Mouse (Mus musculus) neural tube, embryonic 14.5 days (tissue): ENCODE data around the gene Lipe. TPM values are rescaled to one million over a fixed set of nuclear protein-coding genes. Genes with fewer than 3 reads are reported as not detected.

Source experiments
- ATAC-seq: fragments of 200-750 bp; cut with Nextera tagmentation; 2 replicates; pipeline ENCODE4 v1.8.0; 2017; ENCODE audit warnings: low read depth, mild to moderate bottlenecking, moderate TSS enrichment, moderate library complexity
- H3K27ac ChIP-seq: fragments of 300-500 bp; sonication (generic); 2 replicates; pipeline ENCODE4 v1.5.1; 2014; ENCODE audit warnings: low read depth, mild to moderate bottlenecking, control low read depth, low read length, moderate library complexity, mixed read lengths
- H3K27me3 ChIP-seq: fragments of 300-500 bp; sonication (generic); 2 replicates; pipeline ENCODE4 v1.6.1; 2014; ENCODE audit warnings: low read length; ENCODE audit not compliant: control insufficient read depth, insufficient read depth
- H3K36me3 ChIP-seq: fragments of 300-500 bp; sonication (generic); 2 replicates; pipeline ENCODE4 v1.6.1; 2014; ENCODE audit warnings: low read length, mixed read lengths; ENCODE audit not compliant: control insufficient read depth, insufficient read depth
- H3K4me1 ChIP-seq: fragments of 300-500 bp; sonication (generic); 2 replicates; pipeline ENCODE4 v1.6.1; 2014; ENCODE audit warnings: low read length; ENCODE audit not compliant: control insufficient read depth, insufficient read depth
- H3K4me2 ChIP-seq: fragments of 300-500 bp; sonication (generic); 2 replicates; pipeline ENCODE4 v1.6.1; 2014; ENCODE audit warnings: mild to moderate bottlenecking, low read depth, low read length, control low read depth
- H3K4me3 ChIP-seq: fragments of 300-500 bp; sonication (generic); 2 replicates; pipeline ENCODE4 v1.5.1; 2014; ENCODE audit warnings: low read depth, low read length, control low read depth, mixed read lengths
- H3K9ac ChIP-seq: fragments of 300-500 bp; sonication (generic); replicated peaks from 2 replicates; pipeline ENCODE4 v1.6.1; 2014; ENCODE audit warnings: low read depth, mild to moderate bottlenecking, control low read depth, low read length, mixed read lengths
- H3K9me3 ChIP-seq: fragments of 300-500 bp; sonication (generic); 2 replicates; pipeline ENCODE4 v1.6.1; 2016; ENCODE audit warnings: low read length; ENCODE audit not compliant: control insufficient read depth
- WGBS: fragments of 180-500 bp; shearing (Covaris S2); extraction: QIAGEN DNeasy Blood & Tissue Kit; methylation state at CpG from one replicate; pipeline ENCODE4 v1.1.7; 2014; 5-methylcytosine and 5-hydroxymethylcytosine counted together
- polyA plus RNA-seq: library from polyadenylated mRNA; unstranded; fragments of >200 nt; fragmentation: Nextera tagmentation; extraction: Ambion mirVana; gene quantifications from 2 replicates; pipeline ENCODE4 v1.2.1, GENCODE M21; 2014

Gene Lipe
- 3.5 and 6.5 TPM in 2 replicates for polyA plus RNA-seq

DNA sequence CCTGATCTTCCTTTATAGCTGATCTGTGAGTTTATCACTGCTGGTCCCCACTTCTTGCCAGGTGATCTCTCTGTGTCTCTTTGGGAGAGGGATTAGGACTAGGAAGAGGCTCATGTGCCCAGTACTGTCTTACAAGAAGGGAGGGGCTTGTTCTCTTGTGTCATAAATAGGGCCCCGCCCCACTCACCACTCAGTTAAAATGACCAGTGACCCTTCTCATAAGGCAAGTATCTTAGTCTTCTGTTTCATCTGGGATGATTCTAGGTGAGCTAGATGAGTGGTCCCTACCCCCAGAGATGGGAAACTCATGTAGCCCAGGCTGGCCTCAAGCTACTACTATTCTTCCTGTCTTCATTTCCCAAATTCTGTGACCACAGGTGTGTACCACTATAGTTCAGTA is at the start of gene Lipe:
TSS of gene Lipe (minus strand) at position 101 of the 400 bp plus-strand sequence.
- no peaks in the 10 kb centered on the region for H3K9me3 ChIP-seq
- H3K27ac ChIP-seq = no peak within 1 kb of the TSS
- WGBS = 100% methylated on average over 1 of the region's 1 CpGs
- H3K27me3 ChIP-seq = no peaks in the 10 kb centered on the region
- H3K9ac ChIP-seq = no peak within 1 kb of the TSS
- H3K4me3 ChIP-seq = no peak within 1 kb of the TSS
- H3K4me2 ChIP-seq = no peak within 1 kb of the TSS
- H3K36me3 ChIP-seq = no peaks in the 10 kb centered on the region
- no peak for ATAC-seq
- peaks cover 18% of the 10 kb centered on the region for H3K4me1 ChIP-seq

GRCm38 (mm10) chr7:25440816-25441153 is 42.3 kb upstream of the Lipe start:
- ATAC-seq = no peak
- Histone ChIP-seq H3K36me3 (no peaks in the 10 kb centered on the region), H3K4me3 (no peak overlapping the region), H3K27me3 (no peaks in the 10 kb centered on the region), H3K9me3 (no peaks in the 10 kb centered on the region), H3K27ac (no peak overlapping the region), H3K9ac (no peak overlapping the region), H3K4me2 (no peak overlapping the region), H3K4me1 (no peaks in the 10 kb centered on the region)
- WGBS = 86% methylated on average over 6 of the region's 6 CpGs

GRCm38 (mm10) chr7:25439978-25440815 is 41.7 kb upstream of the Lipe start:
- Histone ChIP-seq H3K4me1 (no peaks in the 10 kb centered on the region), H3K4me3 (no peak overlapping the region), H3K36me3 (no peaks in the 10 kb centered on the region), H3K27me3 (no peaks in the 10 kb centered on the region), H3K9me3 (no peaks in the 10 kb centered on the region), H3K4me2 (no peak overlapping the region), H3K27ac (no peak overlapping the region), H3K9ac (no peak overlapping the region)
- 80% methylated on average over 9 of the region's 9 CpGs for WGBS
- no peak for ATAC-seq

- ATAC-seq = no peak
- no peak overlapping the region for H3K4me2 ChIP-seq
- H3K27ac ChIP-seq = no peak overlapping the region
- no peak overlapping the region for H3K4me3 ChIP-seq
- H3K9me3 ChIP-seq = no peaks in the 10 kb centered on the region
- 84% methylated on average over 8 of the region's 8 CpGs for WGBS
- H3K27me3 ChIP-seq = no peaks in the 10 kb centered on the region
- H3K36me3 ChIP-seq = no peaks in the 10 kb centered on the region
- no peaks in the 10 kb centered on the region for H3K4me1 ChIP-seq
- no peak overlapping the region for H3K9ac ChIP-seq
Observed at GRCm38 (mm10) chr7:25439124-25439822, 40.8 kb upstream of the Lipe start.

DNA sequence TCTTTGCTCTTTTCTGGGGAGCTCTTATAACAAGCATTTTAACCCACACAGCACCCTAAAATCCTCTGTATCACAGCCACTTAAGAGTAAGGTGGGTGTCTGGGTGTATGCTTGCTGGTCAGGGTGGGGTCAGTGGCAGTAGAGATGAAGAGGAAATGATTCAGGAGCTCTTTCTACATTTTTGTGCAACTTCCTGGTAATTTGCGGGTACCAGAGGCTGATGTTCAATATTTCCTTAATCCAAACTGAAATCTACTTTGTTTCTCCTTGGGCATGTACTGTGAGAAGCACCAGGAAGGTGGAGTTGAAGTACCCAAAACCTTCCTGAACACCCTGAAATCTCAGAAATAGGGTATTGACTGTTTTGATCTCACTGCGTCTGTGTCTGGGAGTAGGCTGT is 38.2 kb upstream of the Lipe start:
- ATAC-seq = no peak
- Histone ChIP-seq H3K9me3 (no peaks in the 10 kb centered on the region), H3K4me3 (no peak overlapping the region), H3K27me3 (no peaks in the 10 kb centered on the region), H3K36me3 (no peaks in the 10 kb centered on the region), H3K27ac (no peak overlapping the region), H3K9ac (no peak overlapping the region), H3K4me1 (0 out of 2 replicates have a peak, but pooled peaks cover 5% of the 10 kb centered on the region), H3K4me2 (no peak overlapping the region)
- WGBS = 88% methylated on average over 2 of the region's 2 CpGs

- no peak overlapping the region for H3K9ac ChIP-seq
- ATAC-seq = no peak
- 77% methylated on average over 6 of the region's 6 CpGs for WGBS
Observed at GRCm38 (mm10) chr7:25436226-25436625, 37.7 kb upstream of the Lipe start.

GRCm38 (mm10) chr7:25435546-25435851 is 37.0 kb upstream of the Lipe start:
- H3K4me1 ChIP-seq = 0 out of 2 replicates have a peak, but pooled peaks cover 5% of the 10 kb centered on the region
- WGBS = 96% methylated on average over 2 of the region's 2 CpGs
- no peak overlapping the region for H3K4me3 ChIP-seq
- no peak overlapping the region for H3K4me2 ChIP-seq
- no peak overlapping the region for H3K27ac ChIP-seq
- no peak for ATAC-seq
- H3K9ac ChIP-seq = no peak overlapping the region
- H3K27me3 ChIP-seq = no peaks in the 10 kb centered on the region
- no peaks in the 10 kb centered on the region for H3K36me3 ChIP-seq
- H3K9me3 ChIP-seq = no peaks in the 10 kb centered on the region

More at GRCm38 (mm10) chr7:25436226-25436625, 37.7 kb upstream of the Lipe start:
- H3K4me1 ChIP-seq = 0 out of 2 replicates have a peak, but pooled peaks cover 5% of the 10 kb centered on the region
- no peaks in the 10 kb centered on the region for H3K27me3 ChIP-seq
- H3K4me2 ChIP-seq = no peak overlapping the region
- H3K4me3 ChIP-seq = no peak overlapping the region
- H3K36me3 ChIP-seq = no peaks in the 10 kb centered on the region
- H3K9me3 ChIP-seq = no peaks in the 10 kb centered on the region
- H3K27ac ChIP-seq = no peak overlapping the region

DNA sequence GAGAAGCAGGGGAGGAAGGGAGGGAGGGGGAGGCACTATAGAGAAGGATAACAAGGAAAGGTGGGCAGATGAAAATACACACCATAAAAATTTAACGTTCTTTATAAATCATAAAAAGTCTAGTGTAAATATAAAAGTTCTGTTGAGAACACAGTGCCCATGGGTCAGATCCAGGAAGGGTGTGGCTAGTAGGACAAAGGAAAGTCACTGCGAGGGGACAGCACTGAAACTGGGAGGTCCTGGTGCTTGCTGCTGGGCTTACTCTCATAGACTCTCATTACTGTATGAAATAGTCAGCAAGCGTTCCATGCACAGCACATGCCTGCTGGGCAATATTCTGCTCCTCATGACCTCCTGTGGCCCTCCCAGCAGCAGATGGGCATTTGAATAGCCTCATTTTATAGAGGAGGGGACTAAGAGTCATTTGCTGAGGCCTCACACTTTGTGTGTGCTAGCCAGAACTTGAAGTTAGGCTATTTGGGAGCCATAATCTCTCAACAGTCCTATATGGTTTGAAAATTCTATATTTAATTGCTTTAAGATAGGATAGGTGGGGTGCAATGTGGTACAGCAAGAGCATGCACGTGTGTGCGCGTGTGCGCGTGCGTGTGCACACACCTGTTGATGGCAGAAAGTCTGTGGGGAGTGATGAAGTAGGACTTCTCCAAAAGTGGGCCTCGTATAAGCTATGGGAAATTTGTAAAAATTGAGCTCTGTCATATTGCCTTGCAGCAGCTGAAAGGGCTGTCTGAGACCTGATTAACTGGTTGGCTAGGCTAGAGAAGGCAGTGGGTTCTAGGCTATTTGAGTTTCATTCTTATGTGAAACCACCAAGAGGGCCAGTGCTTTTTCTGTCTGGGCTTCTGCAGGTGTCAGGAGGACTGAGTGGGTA is 36.4 kb upstream of the Lipe start:
- no peaks in the 10 kb centered on the region for H3K27me3 ChIP-seq
- H3K27ac ChIP-seq = no peak overlapping the region
- H3K4me1 ChIP-seq = 0 out of 2 replicates have a peak, but pooled peaks cover 5% of the 10 kb centered on the region
- H3K36me3 ChIP-seq = no peaks in the 10 kb centered on the region
- no peak overlapping the region for H3K9ac ChIP-seq
- H3K4me2 ChIP-seq = no peak overlapping the region
- no peak for ATAC-seq
- H3K9me3 ChIP-seq = no peaks in the 10 kb centered on the region
- WGBS = 88% methylated on average over 10 of the region's 10 CpGs
- no peak overlapping the region for H3K4me3 ChIP-seq
